Mouse (Mus musculus): Measurements from ENCODE around the gene Stambpl1. TPM values are rescaled to one million over a fixed set of nuclear protein-coding genes. Genes with fewer than 3 reads are reported as not detected.

Stambpl1 gene
- polyA plus RNA-seq, 1 experiment from 2014 or later = 6.9 TPM

DNA sequence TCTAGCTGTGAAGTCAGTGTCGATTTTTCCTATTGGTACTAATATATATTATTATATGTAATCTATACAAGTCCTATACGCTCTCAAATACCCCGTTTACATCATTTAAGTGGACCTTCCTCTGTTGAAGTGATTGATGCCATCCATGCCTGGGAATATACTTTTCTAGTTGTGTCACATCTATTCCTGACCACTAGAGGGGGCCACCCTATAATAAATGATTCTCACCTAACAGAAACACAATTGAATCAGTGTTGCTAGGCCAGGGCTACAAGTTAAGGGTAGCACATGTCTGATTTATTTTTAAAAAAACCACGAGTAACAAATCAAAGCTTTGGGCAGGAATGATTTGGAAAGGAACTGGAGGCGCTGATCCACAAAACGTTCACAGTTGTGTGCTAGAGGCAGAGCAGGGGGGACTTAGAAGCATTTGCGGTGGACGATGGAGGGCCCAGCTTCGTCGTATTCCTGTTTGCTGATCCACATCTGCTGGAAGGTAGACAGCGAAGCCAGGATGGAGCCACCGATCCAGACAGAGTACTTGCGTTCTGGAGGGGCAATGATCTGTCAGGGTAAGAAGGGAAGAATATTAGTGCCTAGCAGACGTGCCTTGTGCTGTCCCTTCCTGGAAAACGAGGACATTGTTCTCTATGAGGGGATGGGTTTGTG lies 49.4 kb downstream of the Stambpl1 start:
- no peak for ATAC-seq (ENCODE audit: insufficient number of reproducible peaks, low FRiP score)
- no peak overlapping the region for H3K4me3 ChIP-seq
- no peaks in the 10 kb centered on the region for H3K4me1 ChIP-seq (replicated peaks)
- H3K9ac ChIP-seq = no peak overlapping the region
- H3K27ac ChIP-seq (ENCODE audit: poor library complexity, severe bottlenecking) = no peak overlapping the region
- no peaks in the 10 kb centered on the region for H3K9me3 ChIP-seq (replicated peaks)
- no peak overlapping the region for H3K4me2 ChIP-seq
- H3K27me3 ChIP-seq (replicated peaks) = no peaks in the 10 kb centered on the region
- peaks cover 47% of the 10 kb centered on the region for H3K36me3 ChIP-seq
- 57% methylated on average over 15 of the region's 15 CpGs for WGBS

- H3K9me3 ChIP-seq (replicated peaks) = no peaks in the 10 kb centered on the region
- no peak overlapping the region for H3K4me2 ChIP-seq
- H3K27ac ChIP-seq (ENCODE audit: poor library complexity, severe bottlenecking) = no peak overlapping the region
- H3K9ac ChIP-seq = no peak overlapping the region
- no peak for ATAC-seq (ENCODE audit: insufficient number of reproducible peaks, low FRiP score)
- H3K27me3 ChIP-seq (replicated peaks) = peaks cover 6% of the 10 kb centered on the region; the same call in 1 of the 2 replicates
- H3K4me3 ChIP-seq = no peak overlapping the region
- H3K36me3 ChIP-seq = peaks cover 49% of the 10 kb centered on the region
- no peaks in the 10 kb centered on the region for H3K4me1 ChIP-seq (replicated peaks)
Observed at GRCm38 (mm10) chr19:34242925-34243324, 50.9 kb downstream of the Stambpl1 start.

DNA sequence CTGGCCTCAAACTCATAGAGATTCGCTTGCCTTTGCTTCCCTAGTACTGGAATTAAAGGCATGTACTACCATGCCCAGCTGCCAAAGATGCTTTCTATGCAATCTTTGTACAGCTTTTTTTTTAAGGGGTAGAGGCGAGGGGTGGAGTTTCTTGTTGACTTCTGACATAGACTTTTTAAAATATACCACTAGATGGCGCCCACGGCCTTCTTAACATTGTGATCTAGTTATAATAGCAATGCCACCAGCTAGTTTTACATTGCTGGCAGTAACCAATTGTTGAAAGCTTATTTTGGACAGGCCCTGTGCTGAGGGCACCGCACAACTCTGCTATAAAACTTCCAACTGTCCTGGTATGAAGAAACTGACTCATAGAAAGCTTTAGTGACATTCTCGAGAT lies 52.0 kb downstream of the Stambpl1 start:
- 22% methylated on average over 6 of the region's 6 CpGs for WGBS
- H3K9ac ChIP-seq = no peak overlapping the region
- H3K27me3 ChIP-seq (replicated peaks) = peaks cover 11% of the 10 kb centered on the region
- H3K9me3 ChIP-seq (replicated peaks) = no peaks in the 10 kb centered on the region
- no peak overlapping the region for H3K27ac ChIP-seq (ENCODE audit: poor library complexity, severe bottlenecking)
- no peak for ATAC-seq (ENCODE audit: insufficient number of reproducible peaks, low FRiP score)
- no peak overlapping the region for H3K4me2 ChIP-seq
- H3K36me3 ChIP-seq = peaks cover 56% of the 10 kb centered on the region
- no peak overlapping the region for H3K4me3 ChIP-seq
- no peaks in the 10 kb centered on the region for H3K4me1 ChIP-seq (replicated peaks)

GRCm38 (mm10) chr19:34248558-34248957 lies 56.5 kb downstream of the Stambpl1 start:
- Histone ChIP-seq H3K4me1 (replicated peaks) (peaks cover 11% of the 10 kb centered on the region), H3K9me3 (replicated peaks) (no peaks in the 10 kb centered on the region), H3K27me3 (replicated peaks) (peaks cover 22% of the 10 kb centered on the region), H3K27ac (ENCODE audit: poor library complexity, severe bottlenecking) (no peak overlapping the region), H3K4me2 (no peak overlapping the region), H3K9ac (no peak overlapping the region), H3K4me3 (no peak overlapping the region), H3K36me3 (peaks cover 49% of the 10 kb centered on the region)
- ATAC-seq (ENCODE audit: insufficient number of reproducible peaks, low FRiP score) = no peak
- 67% methylated on average over 5 of the region's 5 CpGs for WGBS

GRCm38 (mm10) chr19:34250621-34251020 lies 58.6 kb downstream of the Stambpl1 start:
- peaks cover 22% of the 10 kb centered on the region for H3K27me3 ChIP-seq (replicated peaks)
- no peak overlapping the region for H3K27ac ChIP-seq (ENCODE audit: poor library complexity, severe bottlenecking)
- peaks cover 34% of the 10 kb centered on the region for H3K36me3 ChIP-seq
- no peak for ATAC-seq (ENCODE audit: insufficient number of reproducible peaks, low FRiP score)
- no peak overlapping the region for H3K4me2 ChIP-seq
- 83% methylated on average over 4 of the region's 4 CpGs for WGBS
- H3K4me3 ChIP-seq = no peak overlapping the region
- H3K9me3 ChIP-seq (replicated peaks) = no peaks in the 10 kb centered on the region
- H3K9ac ChIP-seq = no peak overlapping the region
- peaks cover 27% of the 10 kb centered on the region for H3K4me1 ChIP-seq (replicated peaks)

DNA sequence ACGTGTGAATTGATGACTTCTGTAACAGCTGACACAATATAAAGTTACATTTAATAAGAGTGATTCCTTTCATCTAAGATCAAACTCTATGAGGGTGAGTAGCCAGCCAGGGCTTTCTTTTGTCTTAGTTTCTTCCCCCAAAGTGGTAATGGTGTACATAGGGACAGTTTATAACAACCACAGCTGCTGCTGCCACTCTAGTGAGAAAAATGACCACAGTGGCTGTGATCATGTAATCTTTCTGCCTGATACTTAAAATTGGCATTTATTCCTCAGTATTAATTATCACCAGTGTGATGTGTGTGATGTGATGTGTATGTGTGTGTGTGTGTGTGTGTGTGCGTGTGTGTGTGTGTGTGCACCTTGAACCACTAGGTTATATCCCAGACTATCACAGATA lies 59.9 kb downstream of the Stambpl1 start:
- ATAC-seq (ENCODE audit: insufficient number of reproducible peaks, low FRiP score) = no peak
- WGBS = 77% methylated on average over 2 of the region's 2 CpGs
- no peak overlapping the region for H3K4me3 ChIP-seq
- H3K27ac ChIP-seq (ENCODE audit: poor library complexity, severe bottlenecking) = no peak overlapping the region
- H3K4me2 ChIP-seq = peak overlapping the region; percentile 55
- H3K27me3 ChIP-seq (replicated peaks) = peaks cover 22% of the 10 kb centered on the region
- H3K9ac ChIP-seq = no peak overlapping the region
- H3K4me1 ChIP-seq (replicated peaks) = peaks cover 27% of the 10 kb centered on the region
- no peaks in the 10 kb centered on the region for H3K9me3 ChIP-seq (replicated peaks)
- peaks cover 24% of the 10 kb centered on the region for H3K36me3 ChIP-seq

- Histone ChIP-seq H3K27me3 (replicated peaks) (peaks cover 23% of the 10 kb centered on the region), H3K9ac (peak overlapping the region; percentile 46), H3K9me3 (replicated peaks) (no peaks in the 10 kb centered on the region), H3K4me1 (replicated peaks) (peaks cover 27% of the 10 kb centered on the region), H3K36me3 (peaks cover 20% of the 10 kb centered on the region), H3K4me3 (peak overlapping the region; percentile 23), H3K27ac (ENCODE audit: poor library complexity, severe bottlenecking) (no peak overlapping the region), H3K4me2 (peak overlapping the region; percentile 55)
- WGBS = 27% methylated on average over 9 of the region's 9 CpGs
- no peak for ATAC-seq (ENCODE audit: insufficient number of reproducible peaks, low FRiP score)
Observed at GRCm38 (mm10) chr19:34252450-34252849, 60.4 kb downstream of the Stambpl1 start.

DNA sequence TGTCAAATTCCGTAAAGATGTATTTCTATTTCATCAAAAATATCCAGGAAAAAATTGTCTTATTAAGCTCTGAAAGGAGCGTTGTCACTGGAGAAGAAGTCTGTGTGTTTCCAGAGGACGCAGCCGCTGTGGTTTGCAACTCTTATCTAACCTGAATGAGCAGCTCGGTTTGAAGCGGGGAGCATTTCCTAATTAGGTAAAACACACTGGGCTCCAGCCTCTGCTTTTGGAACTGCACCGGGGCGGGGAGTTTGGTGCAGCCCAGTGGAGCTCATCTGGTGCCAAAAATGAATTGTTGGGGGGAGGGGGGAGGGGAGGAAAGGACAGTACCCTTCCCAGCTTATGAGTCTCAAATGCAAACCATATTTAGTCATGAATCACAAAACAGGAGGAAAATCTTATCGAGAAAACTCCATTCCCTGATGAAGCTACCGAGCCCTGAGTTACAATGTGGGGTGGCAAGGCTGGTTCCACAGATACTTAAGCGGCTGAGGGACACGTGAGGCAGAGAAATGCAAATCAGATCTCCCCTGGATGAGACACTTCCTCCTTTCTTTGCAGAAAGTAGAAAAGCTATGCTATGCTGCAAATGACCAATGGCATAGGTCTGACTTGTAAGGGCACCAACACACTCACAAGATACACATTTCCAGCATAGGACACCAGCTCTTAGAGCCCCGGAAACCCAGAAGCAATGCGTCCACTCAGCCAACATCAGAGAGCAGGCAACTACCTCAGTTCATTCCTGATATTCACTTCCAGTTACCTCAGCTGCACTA lies 62.3 kb downstream of the Stambpl1 start:
- H3K9me3 ChIP-seq (replicated peaks) = no peaks in the 10 kb centered on the region
- peaks cover 18% of the 10 kb centered on the region for H3K27me3 ChIP-seq (replicated peaks)
- peak overlapping the region; percentile 45 for H3K4me3 ChIP-seq
- peaks cover 10% of the 10 kb centered on the region for H3K36me3 ChIP-seq
- 0 out of 2 replicates have a peak, but pooled peaks have one; percentile 40 for ATAC-seq (ENCODE audit: insufficient number of reproducible peaks, low FRiP score)
- WGBS = 14% methylated on average over 14 of the region's 14 CpGs
- H3K27ac ChIP-seq (ENCODE audit: poor library complexity, severe bottlenecking) = peak overlapping the region; percentile 80
- H3K9ac ChIP-seq = peak overlapping the region; percentile 62
- H3K4me2 ChIP-seq = peak overlapping the region; percentile 68
- H3K4me1 ChIP-seq (replicated peaks) = peaks cover 27% of the 10 kb centered on the region

DNA sequence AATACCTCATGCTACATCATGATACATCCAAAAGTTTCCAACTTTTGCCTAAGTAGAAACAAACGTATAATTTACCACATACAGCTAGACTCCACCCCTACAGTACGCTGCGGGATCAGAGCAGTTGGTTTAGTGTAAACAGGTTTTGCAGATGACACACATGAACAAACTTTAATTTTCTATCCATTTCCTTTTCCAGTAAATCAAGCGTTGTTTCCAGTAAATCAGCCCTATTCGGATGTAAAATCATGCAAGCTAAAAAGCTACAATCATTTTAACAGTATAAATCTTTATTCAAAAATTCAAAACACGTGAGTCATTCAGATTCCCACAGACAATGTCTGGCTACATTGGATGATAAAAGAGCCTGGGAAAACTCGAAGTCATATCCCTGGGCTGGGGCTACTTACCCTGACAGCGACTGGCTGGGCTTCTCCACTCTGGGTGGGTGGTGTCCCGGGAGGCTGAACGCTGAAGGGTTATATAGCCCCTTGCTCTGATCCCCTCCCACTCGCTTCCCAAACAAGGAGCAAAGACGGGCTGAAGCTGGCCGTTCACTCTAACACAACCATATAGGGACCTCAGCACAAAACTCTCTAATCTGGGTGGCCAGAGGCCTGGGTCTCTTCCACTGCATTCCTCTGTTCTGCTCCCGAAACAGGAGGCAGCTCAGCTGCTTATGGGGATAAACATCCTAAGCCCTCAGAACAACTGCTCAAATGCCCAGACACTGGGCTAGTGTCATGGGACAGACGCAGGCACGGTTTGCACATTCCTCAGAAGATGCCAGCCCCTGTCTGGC lies 63.1 kb downstream of the Stambpl1 start, which contains the start of gene Acta2:
Gene Acta2, minus strand, starts transcription at position 711 of the 802 bp plus-strand sequence.
- Histone ChIP-seq H3K4me1 (replicated peaks) (peaks cover 27% of the 10 kb centered on the region), H3K27ac (ENCODE audit: poor library complexity, severe bottlenecking) (peak within 1 kb of the TSS; percentile 80), H3K27me3 (replicated peaks) (peaks cover 18% of the 10 kb centered on the region), H3K36me3 (peaks cover 6% of the 10 kb centered on the region), H3K4me2 (peak within 1 kb of the TSS; percentile 68), H3K9ac (peak within 1 kb of the TSS; percentile 62), H3K9me3 (replicated peaks) (no peaks in the 10 kb centered on the region), H3K4me3 (peak within 1 kb of the TSS; percentile 45)
- WGBS = 23% methylated on average over 16 of the region's 16 CpGs
- peak; percentile 70 for ATAC-seq (ENCODE audit: insufficient number of reproducible peaks, low FRiP score)

- Histone ChIP-seq H3K4me1 (replicated peaks) (peaks cover 27% of the 10 kb centered on the region), H3K9ac (no peak overlapping the region), H3K4me2 (no peak overlapping the region), H3K27me3 (replicated peaks) (peaks cover 18% of the 10 kb centered on the region), H3K9me3 (replicated peaks) (no peaks in the 10 kb centered on the region), H3K4me3 (no peak overlapping the region), H3K27ac (ENCODE audit: poor library complexity, severe bottlenecking) (no peak overlapping the region), H3K36me3 (peaks cover 6% of the 10 kb centered on the region)
- 74% methylated on average over 5 of the region's 5 CpGs for WGBS
- no peak for ATAC-seq (ENCODE audit: insufficient number of reproducible peaks, low FRiP score)
Observed at GRCm38 (mm10) chr19:34256149-34256548, 64.1 kb downstream of the Stambpl1 start.

- Histone ChIP-seq H3K4me2 (no peak overlapping the region), H3K27me3 (replicated peaks) (peaks cover 12% of the 10 kb centered on the region; the same call in 1 of the 2 replicates), H3K27ac (ENCODE audit: poor library complexity, severe bottlenecking) (no peak overlapping the region), H3K36me3 (no peaks in the 10 kb centered on the region), H3K9me3 (replicated peaks) (no peaks in the 10 kb centered on the region), H3K4me1 (replicated peaks) (peaks cover 22% of the 10 kb centered on the region), H3K4me3 (no peak overlapping the region), H3K9ac (no peak overlapping the region)
- 70% methylated on average over 2 of the region's 2 CpGs for WGBS
- no peak for ATAC-seq (ENCODE audit: insufficient number of reproducible peaks, low FRiP score)
Observed at GRCm38 (mm10) chr19:34256936-34257335, 64.9 kb downstream of the Stambpl1 start.
